Mouse (Mus musculus) ES-E14 (cell line): ENCODE measurements around the gene Pcna. TPM values are rescaled to one million over a fixed set of nuclear protein-coding genes. Genes with fewer than 3 reads are reported as not detected.

ENCODE experiments used
- DNase-seq: peaks from one replicate; pipeline ENCODE4 v3.0.0-alpha.2; 2013; ENCODE audit warnings: low read depth, low spot score
- H3K27ac ChIP-seq: 2 replicates; pipeline ENCODE4 v1.5.1; 2012; ENCODE audit warnings: low read depth, mild to moderate bottlenecking, low read length, moderate library complexity, mixed read lengths; ENCODE audit not compliant: poor library complexity, insufficient read depth, severe bottlenecking
- H3K36me3 ChIP-seq: 2 replicates; pipeline ENCODE4 v1.6.1; 2012; ENCODE audit warnings: mild to moderate bottlenecking, low read length, moderate library complexity, mixed read lengths; ENCODE audit not compliant: control insufficient read depth, poor library complexity, insufficient read depth, severe bottlenecking
- H3K4me1 ChIP-seq, 2 experiments: fragments of 150-350 bp in 1 of 2; sonication (generic) in 1 of 2; 2 replicates each; pipeline ENCODE4 v1.6.1; 2012; ENCODE audit warnings: low read length in 2 of 2, mild to moderate bottlenecking in 1 of 2, mixed read lengths in 1 of 2; ENCODE audit not compliant: control insufficient read depth in 2 of 2, insufficient read depth in 2 of 2, poor library complexity in 1 of 2
- H3K4me3 ChIP-seq, 2 experiments: fragments of 150-350 bp in 1 of 2; sonication (generic) in 1 of 2; 2 replicates each; pipeline ENCODE4 v1.5.1; 2012; ENCODE audit warnings: low read length in 2 of 2, low read depth in 1 of 2, mild to moderate bottlenecking in 1 of 2, mixed read lengths in 1 of 2; ENCODE audit not compliant: insufficient read depth in 1 of 2, poor library complexity in 1 of 2, severe bottlenecking in 1 of 2
- H3K9ac ChIP-seq: 2 replicates; pipeline ENCODE4 v1.6.1; 2012; ENCODE audit warnings: low read depth, mild to moderate bottlenecking, low read length, mixed read lengths; ENCODE audit not compliant: poor library complexity, insufficient read depth, severe bottlenecking
- H3K9me3 ChIP-seq: fragments of 150-350 bp; sonication (generic); 2 replicates; pipeline ENCODE4 v1.6.1; 2012; ENCODE audit warnings: low read depth, mild to moderate bottlenecking, low read length; ENCODE audit not compliant: control insufficient read depth, insufficient read depth
- CHD2 ChIP-seq: IDR thresholded peaks from 2 replicates; pipeline ENCODE4 v1.6.1; 2014; ENCODE audit warnings: mild to moderate bottlenecking, low read depth, low read length, inconsistent platforms
- HCFC1 ChIP-seq: IDR thresholded peaks from 2 replicates; pipeline ENCODE4 v1.6.1; 2012; ENCODE audit warnings: low read length, inconsistent platforms, borderline replicate concordance; ENCODE audit not compliant: insufficient read depth
- MAFK ChIP-seq: IDR thresholded peaks from 2 replicates; pipeline ENCODE4 v1.6.1; 2014; ENCODE audit warnings: mild to moderate bottlenecking, low read depth, low read length, inconsistent platforms; ENCODE audit not compliant: insufficient read depth
- ZC3H11A ChIP-seq: IDR thresholded peaks from 2 replicates; pipeline ENCODE4 v1.6.1; 2012; ENCODE audit warnings: low read depth, mild to moderate bottlenecking, inconsistent platforms, low read length, borderline replicate concordance
- ZNF384 ChIP-seq: IDR thresholded peaks from 2 replicates; pipeline ENCODE4 v1.6.1; 2012; ENCODE audit warnings: low read depth, low read length, inconsistent platforms
- in situ Hi-C, 2 experiments: fragments of 600-800 bp; cut with MboI; formaldehyde crosslinking; loops; one replicate each; pipeline ENCODE4 v1.15.1; 2025; ENCODE audit warnings: low sequenced_read_pairs in 2 of 2, inconsistent platforms in 1 of 2; ENCODE audit not compliant: unreplicated experiment in 2 of 2
- total RNA-seq: library from RNA; depleted of rRNA; stranded (reverse); fragments of 300-350 nt; gene quantifications from 2 replicates; pipeline ENCODE4 v1.2.3, GENCODE M21; 2012

Pcna gene
- total RNA-seq, 1 experiment, result 370 TPM

DNA sequence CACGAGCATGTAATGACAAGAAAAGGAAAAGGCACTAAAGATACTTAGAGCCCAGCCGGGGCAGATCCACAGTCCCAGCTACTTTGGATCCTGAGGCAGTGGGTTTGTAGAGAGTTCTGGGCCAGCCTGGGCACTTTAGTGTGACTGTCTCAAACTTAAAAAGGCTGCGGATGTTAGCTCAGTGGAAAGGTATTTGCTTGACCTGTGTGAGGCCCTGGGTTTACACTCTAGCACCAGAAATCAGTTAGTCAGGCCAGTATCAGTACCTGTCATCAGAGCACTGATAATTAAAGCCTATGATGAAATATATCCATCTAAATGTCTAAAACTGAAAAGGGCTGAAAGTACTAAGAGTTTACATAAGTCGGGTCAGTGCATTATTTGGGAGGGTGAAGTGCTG is 23.1 kb upstream of the Pcna start:
- Histone ChIP-seq H3K27ac (no peak overlapping the region), H3K36me3 (peaks cover 2% of the 10 kb centered on the region; the same call in 1 of the 2 replicates), H3K4me3 (no peak overlapping the region), H3K4me1 (peaks cover 5 to 12% of the 10 kb centered on the region in 2 experiments; a peak in 2 of 4 replicates), H3K9ac (no peak overlapping the region), H3K9me3 (no peaks in the 10 kb centered on the region)
- no peak for TF ChIP-seq ZC3H11A
- in situ Hi-C loops, result no loop called here
- DNase-seq, result no peak

DNA sequence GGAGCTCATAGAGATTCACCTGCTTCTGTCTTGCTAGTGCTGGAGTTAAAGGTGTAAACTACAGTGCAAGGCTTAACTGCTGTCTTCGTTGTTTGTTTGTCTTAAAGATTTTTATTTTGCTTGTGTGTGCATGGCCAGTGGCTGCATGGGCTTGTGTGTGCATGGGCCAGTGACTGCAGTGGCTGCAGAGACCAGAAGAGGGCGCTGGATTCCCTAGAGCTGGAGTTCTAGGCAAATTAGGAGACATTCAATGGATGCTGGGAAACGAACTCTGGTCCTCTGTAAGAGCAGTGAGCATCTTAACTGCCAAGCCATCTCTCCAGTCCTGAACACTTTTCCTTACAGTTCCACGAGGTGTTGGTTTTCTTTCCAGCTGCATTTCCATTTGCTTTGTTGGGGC is 22.4 kb upstream of the Pcna start:
- Histone ChIP-seq H3K4me1 (peaks cover 2 to 7% of the 10 kb centered on the region in 2 experiments; a peak in 2 of 4 replicates), H3K9ac (no peak overlapping the region), H3K4me3 (no peak overlapping the region), H3K27ac (no peak overlapping the region), H3K36me3 (peaks cover 2% of the 10 kb centered on the region; the same call in 1 of the 2 replicates), H3K9me3 (no peaks in the 10 kb centered on the region)
- TF ChIP-seq ZNF384, result no peak
- no peak for TF ChIP-seq ZC3H11A
- TF ChIP-seq MAFK, result no peak
- TF ChIP-seq CHD2, result no peak
- no peak for TF ChIP-seq HCFC1
- DNase-seq, result no peak
- in situ Hi-C loops, result no loop called here

DNA sequence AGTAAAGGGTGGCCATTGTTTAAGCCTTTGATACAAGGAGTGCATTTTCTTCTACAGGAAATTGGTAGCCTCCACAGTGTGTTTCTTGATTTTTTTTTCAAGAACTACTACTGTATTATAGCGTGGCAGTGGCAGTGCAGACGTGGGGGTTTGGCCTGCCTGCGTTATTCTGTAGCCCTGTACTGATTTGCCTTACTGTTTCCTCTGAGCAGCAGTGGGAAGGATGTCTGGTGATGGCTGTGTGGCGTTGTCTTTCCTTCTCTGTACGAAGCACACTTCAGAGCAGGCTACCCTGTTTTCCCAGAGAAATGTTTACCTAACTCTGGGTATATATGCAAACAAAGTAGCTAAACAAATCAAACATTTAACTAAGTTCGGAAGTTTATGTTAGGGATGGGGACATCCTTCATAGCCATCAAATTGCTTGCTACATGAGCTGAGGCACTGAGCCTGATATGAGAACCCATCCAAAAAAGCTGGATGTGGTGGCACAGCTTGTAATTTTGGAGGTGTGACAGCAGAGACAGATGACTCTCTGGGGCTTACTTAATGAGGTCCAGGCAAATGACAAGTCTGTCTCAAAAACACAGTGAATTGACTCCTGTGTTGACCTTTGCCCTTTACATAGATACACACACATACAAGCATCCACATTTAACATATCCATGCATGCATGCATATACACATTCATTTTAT is 19.7 kb upstream of the Pcna start:
- H3K36me3 ChIP-seq, result no peaks in the 10 kb centered on the region
- peaks cover 2 to 4% of the 10 kb centered on the region in 2 experiments; a peak in 2 of 4 replicates for H3K4me1 ChIP-seq
- H3K27ac ChIP-seq, result no peak overlapping the region
- no peaks in the 10 kb centered on the region for H3K9me3 ChIP-seq
- no peak for DNase-seq
- TF ChIP-seq ZNF384 (no peak), HCFC1 (no peak), ZC3H11A (no peak), CHD2 (no peak), MAFK (no peak)
- H3K9ac ChIP-seq, result no peak overlapping the region
- no peak overlapping the region for H3K4me3 ChIP-seq
- in situ Hi-C loops, result no loop called here

DNA sequence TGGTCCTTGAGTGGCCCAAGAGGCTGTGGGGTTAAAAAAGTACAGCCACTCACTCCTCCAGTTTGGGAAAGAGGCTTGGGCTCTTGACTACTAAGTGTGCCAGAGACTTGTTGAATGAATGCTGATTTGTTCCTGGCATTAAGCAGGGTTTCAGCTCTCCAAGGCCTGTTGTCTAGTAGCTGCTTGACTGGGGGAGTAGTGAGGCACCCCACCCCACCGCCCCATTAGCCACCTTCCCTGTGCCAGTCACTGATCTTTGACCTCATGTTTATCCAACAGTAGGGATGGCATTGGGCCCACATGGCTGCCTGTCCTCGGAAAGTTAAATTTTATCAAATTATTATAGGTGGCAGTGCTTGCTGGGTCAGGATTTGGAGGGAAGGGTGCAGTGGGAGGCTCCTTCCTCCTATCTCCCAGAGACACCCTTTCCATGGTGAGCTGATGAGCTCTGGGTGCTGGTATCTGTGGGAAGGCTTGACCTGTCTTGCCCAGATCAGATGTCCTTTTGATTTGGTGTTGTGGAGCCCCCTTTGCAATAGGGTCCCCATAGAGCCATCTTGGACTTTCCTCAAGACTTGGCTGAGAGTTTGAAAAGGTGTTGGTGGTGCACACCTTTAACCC is 17.3 kb upstream of the Pcna start:
- H3K27ac ChIP-seq, result no peak overlapping the region
- DNase-seq, result no peak
- H3K9ac ChIP-seq, result no peak overlapping the region
- in situ Hi-C loops, result no loop called here
- no peaks in the 10 kb centered on the region for H3K36me3 ChIP-seq
- peaks cover 2 to 4% of the 10 kb centered on the region in 2 experiments; a peak in 2 of 4 replicates for H3K4me1 ChIP-seq
- TF ChIP-seq ZNF384, result no peak
- no peak for TF ChIP-seq ZC3H11A
- no peak for TF ChIP-seq MAFK
- TF ChIP-seq CHD2, result no peak
- TF ChIP-seq HCFC1, result no peak
- H3K4me3 ChIP-seq, result no peak overlapping the region
- no peaks in the 10 kb centered on the region for H3K9me3 ChIP-seq

DNA sequence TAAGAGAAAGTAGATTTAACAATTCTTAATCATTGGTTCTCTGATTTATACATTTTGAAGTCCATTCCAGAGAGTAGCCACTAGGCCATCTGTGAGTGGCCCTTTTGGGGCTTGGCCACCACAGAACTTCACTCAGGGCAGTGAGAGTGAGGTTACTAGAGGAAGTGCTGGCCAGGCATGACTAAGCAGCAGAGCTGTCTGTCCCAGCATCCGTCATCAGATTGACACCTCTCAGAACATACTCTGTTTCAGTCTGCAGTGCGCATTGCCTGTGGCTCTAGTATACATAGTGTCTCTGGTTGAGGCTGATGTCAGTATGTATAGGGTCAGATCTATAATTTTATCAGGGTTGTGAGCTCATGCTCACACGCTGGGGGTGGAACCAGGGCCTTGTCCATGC is 16.1 kb upstream of the Pcna start:
- Histone ChIP-seq H3K4me1 (peaks cover 2 to 6% of the 10 kb centered on the region in 2 experiments), H3K9ac (no peak overlapping the region), H3K27ac (no peak overlapping the region), H3K36me3 (no peaks in the 10 kb centered on the region), H3K9me3 (no peaks in the 10 kb centered on the region), H3K4me3 (no peak overlapping the region)
- TF ChIP-seq MAFK (no peak), CHD2 (no peak), ZC3H11A (no peak), ZNF384 (no peak), HCFC1 (no peak)
- in situ Hi-C loops, result no loop called here
- DNase-seq, result no peak
